Mouse (Mus musculus): Measurements from ENCODE around the gene Cdk4. TPM values are rescaled to one million over a fixed set of nuclear protein-coding genes. Genes with fewer than 3 reads are reported as not detected.

Cdk4 gene
- polyA plus RNA-seq, 1 experiment from 2014 or later: 2,945 TPM

DNA sequence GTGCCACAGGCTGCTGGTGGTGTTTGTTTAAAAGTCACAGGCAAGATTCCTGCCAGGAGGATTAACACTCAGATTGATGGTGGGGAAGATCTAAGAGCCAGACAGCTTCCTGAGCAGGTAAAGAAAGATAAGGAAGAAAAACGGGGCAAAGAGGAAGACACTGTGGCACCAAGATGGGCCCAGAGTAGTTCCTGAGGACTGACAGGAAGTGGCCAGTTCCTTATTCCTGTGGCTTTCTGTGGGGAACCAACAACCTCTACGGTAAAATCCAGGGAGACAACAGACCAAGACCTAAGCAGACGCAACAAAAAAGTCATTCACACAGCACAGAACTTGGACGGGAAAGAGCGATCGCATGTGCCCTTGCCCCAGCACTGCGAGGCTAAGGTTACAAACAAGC, 40.3 kb downstream of the Cdk4 start:
- H3K9me3 ChIP-seq (ENCODE audit: control insufficient read depth, low read length): no peaks in the 10 kb centered on the region
- 82% methylated on average over 7 of the region's 7 CpGs for WGBS
- ATAC-seq (replicated peaks; ENCODE audit: low FRiP score) (no peak), DNase-seq (ENCODE audit: low spot score) (no peak)
- no peak overlapping the region for H3K9ac ChIP-seq (ENCODE audit: low read length)
- no peaks in the 10 kb centered on the region; the same call in 1 of the 2 replicates for H3K36me3 ChIP-seq (ENCODE audit: control insufficient read depth, insufficient read depth, low read length)
- H3K27me3 ChIP-seq (ENCODE audit: control insufficient read depth, insufficient read depth, low read length): no peaks in the 10 kb centered on the region
- H3K4me2 ChIP-seq (ENCODE audit: low read depth, low read length, severe bottlenecking): no peak overlapping the region
- H3K27ac ChIP-seq (ENCODE audit: low read depth, low read length): no peak overlapping the region
- H3K4me3 ChIP-seq (ENCODE audit: low read depth, low read length): no peak overlapping the region
- no peaks in the 10 kb centered on the region for H3K4me1 ChIP-seq (replicated peaks; ENCODE audit: control insufficient read depth, insufficient read depth, low read length)

DNA sequence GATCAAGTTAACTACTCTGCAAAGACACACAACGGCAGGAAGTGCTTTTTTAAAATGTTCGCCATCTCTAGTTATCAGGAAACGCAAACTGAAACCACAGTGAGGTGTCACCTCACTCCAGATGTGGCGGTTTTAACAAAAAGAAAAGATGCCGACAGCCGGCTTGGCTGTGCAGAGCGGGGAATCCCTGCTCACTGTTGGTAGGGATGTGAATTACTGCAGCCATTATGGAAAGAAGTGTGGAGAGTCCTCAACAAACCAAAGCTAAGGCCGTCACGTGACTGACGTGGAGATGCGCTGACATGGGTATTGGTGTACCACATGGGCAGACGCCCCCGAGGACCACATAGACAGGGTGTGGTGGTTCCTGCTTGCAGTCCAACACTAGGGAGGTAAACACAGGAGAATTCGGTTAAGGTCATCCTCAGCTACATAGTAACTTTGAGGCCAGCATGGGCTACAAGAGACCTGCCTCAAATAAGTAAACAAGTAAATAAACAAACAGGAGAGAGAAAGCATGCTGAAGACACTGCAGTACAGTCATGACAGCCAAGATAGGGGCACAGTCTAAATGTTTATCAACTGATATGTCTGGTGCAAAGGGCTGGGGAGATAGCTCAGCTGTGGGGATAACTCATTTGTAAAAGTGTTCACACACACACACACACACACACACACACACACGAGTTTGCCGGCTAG, 44.4 kb downstream of the Cdk4 start:
- no peak overlapping the region for H3K9ac ChIP-seq (ENCODE audit: low read length)
- ATAC-seq (replicated peaks; ENCODE audit: low FRiP score) (no peak), DNase-seq (ENCODE audit: low spot score) (no peak)
- H3K36me3 ChIP-seq (ENCODE audit: control insufficient read depth, insufficient read depth, low read length): no peaks in the 10 kb centered on the region; the same call in 1 of the 2 replicates
- no peaks in the 10 kb centered on the region for H3K9me3 ChIP-seq (ENCODE audit: control insufficient read depth, low read length)
- H3K4me3 ChIP-seq (ENCODE audit: low read depth, low read length): no peak overlapping the region
- H3K27me3 ChIP-seq (ENCODE audit: control insufficient read depth, insufficient read depth, low read length): no peaks in the 10 kb centered on the region
- 93% methylated on average over 16 of the region's 16 CpGs for WGBS
- no peak overlapping the region for H3K27ac ChIP-seq (ENCODE audit: low read depth, low read length)
- H3K4me2 ChIP-seq (ENCODE audit: low read depth, low read length, severe bottlenecking): no peak overlapping the region
- no peaks in the 10 kb centered on the region for H3K4me1 ChIP-seq (replicated peaks; ENCODE audit: control insufficient read depth, insufficient read depth, low read length)

DNA sequence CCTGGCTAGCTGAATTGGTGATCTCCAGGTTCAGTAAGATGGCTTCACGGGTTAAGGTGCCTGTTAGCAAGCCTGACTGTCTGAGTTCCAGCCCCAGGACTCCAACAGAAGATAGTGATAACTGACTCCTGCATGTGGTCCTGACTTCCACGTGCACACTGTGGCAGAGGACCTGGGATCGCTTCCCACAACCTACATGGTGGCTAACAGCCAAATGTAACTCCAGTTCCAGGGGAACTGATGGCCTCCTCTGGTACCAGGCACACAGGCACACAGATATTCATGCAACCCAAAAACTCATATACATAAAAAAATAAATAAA, 44.9 kb downstream of the Cdk4 start:
- no peaks in the 10 kb centered on the region; the same call in 1 of the 2 replicates for H3K36me3 ChIP-seq (ENCODE audit: control insufficient read depth, insufficient read depth, low read length)
- no peak overlapping the region for H3K4me2 ChIP-seq (ENCODE audit: low read depth, low read length, severe bottlenecking)
- DNase-seq (ENCODE audit: low spot score) (no peak), ATAC-seq (replicated peaks; ENCODE audit: low FRiP score) (no peak)
- H3K27me3 ChIP-seq (ENCODE audit: control insufficient read depth, insufficient read depth, low read length): no peaks in the 10 kb centered on the region
- H3K4me3 ChIP-seq (ENCODE audit: low read depth, low read length): no peak overlapping the region
- H3K9me3 ChIP-seq (ENCODE audit: control insufficient read depth, low read length): no peaks in the 10 kb centered on the region
- no peak overlapping the region for H3K27ac ChIP-seq (ENCODE audit: low read depth, low read length)
- H3K9ac ChIP-seq (ENCODE audit: low read length): no peak overlapping the region
- H3K4me1 ChIP-seq (replicated peaks; ENCODE audit: control insufficient read depth, insufficient read depth, low read length): no peaks in the 10 kb centered on the region
- 74% methylated on average over 3 of the region's 3 CpGs for WGBS

DNA sequence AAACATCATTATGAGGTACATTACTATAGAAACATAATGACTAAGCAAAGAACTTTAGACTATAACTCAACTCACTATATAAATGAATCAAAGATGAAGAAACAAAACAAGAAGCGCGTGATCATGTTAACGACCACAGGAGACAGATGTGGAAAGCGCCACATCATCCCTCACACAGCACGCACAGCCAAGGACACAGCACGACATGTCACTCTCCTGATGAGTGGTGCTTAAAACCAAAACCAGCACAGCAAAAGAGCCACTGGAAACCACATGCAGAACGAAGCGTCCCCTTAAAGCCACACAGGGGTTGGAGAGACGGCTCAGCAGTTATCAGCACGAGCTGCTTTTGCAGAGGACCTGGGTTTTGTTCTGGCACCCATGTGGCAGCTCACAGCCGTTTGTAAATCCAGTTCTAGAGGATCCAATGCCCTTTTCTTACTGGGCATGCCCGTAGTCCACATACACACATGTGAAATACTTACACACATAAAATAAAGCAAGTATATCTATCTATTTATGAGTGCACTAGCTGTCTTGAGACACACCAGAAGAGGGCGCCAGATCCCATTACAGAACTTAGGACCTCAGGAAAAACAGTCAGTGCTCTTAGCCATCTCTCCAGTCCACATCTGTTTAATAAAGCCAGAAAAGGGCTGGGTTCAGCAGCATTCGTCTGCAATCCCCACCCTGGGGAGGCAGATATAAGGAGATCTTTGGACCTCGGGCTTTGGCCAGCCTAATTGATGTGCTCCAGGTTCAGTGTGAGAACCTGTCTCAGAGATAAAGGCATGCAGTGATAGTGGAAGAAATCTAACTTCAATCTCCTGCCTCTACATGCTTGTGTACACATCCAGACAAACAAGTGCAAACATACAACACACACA, 47.9 kb downstream of the Cdk4 start:
- no peak overlapping the region for H3K4me2 ChIP-seq (ENCODE audit: low read depth, low read length, severe bottlenecking)
- H3K9me3 ChIP-seq (ENCODE audit: control insufficient read depth, low read length): no peaks in the 10 kb centered on the region
- H3K27ac ChIP-seq (ENCODE audit: low read depth, low read length): no peak overlapping the region
- no peak overlapping the region for H3K4me3 ChIP-seq (ENCODE audit: low read depth, low read length)
- ATAC-seq (replicated peaks; ENCODE audit: low FRiP score): no peak
- no peaks in the 10 kb centered on the region for H3K27me3 ChIP-seq (ENCODE audit: control insufficient read depth, insufficient read depth, low read length)
- no peak overlapping the region for H3K9ac ChIP-seq (ENCODE audit: low read length)
- 90% methylated on average over 15 of the region's 15 CpGs for WGBS
- no peaks in the 10 kb centered on the region for H3K36me3 ChIP-seq (ENCODE audit: control insufficient read depth, insufficient read depth, low read length)
- H3K4me1 ChIP-seq (replicated peaks; ENCODE audit: control insufficient read depth, insufficient read depth, low read length): no peaks in the 10 kb centered on the region
- no peak for DNase-seq (ENCODE audit: low spot score)

DNA sequence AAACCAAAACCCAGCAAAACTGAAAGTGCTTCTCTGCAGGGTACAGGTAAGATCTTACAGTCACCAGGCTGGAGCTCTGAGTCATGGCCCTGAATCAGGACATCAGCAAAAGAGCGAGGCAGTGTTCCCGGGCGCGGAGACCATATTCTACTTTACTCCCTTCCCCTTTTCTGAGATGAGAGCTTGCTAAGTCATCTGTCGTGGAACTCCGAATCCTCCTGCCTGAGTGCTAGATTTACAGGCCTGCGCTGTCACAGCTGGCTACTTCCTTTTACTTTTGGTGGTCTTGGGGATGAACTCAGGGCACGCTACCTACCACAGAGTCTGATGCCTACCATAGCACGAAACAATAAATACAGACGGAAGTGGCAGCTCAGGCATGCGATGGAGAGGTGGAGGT, 51.1 kb downstream of the Cdk4 start:
- 94% methylated on average over 11 of the region's 11 CpGs for WGBS
- ATAC-seq (replicated peaks; ENCODE audit: low FRiP score): no peak
- H3K36me3 ChIP-seq (ENCODE audit: control insufficient read depth, insufficient read depth, low read length): peaks cover 3% of the 10 kb centered on the region; the same call in 1 of the 2 replicates

DNA sequence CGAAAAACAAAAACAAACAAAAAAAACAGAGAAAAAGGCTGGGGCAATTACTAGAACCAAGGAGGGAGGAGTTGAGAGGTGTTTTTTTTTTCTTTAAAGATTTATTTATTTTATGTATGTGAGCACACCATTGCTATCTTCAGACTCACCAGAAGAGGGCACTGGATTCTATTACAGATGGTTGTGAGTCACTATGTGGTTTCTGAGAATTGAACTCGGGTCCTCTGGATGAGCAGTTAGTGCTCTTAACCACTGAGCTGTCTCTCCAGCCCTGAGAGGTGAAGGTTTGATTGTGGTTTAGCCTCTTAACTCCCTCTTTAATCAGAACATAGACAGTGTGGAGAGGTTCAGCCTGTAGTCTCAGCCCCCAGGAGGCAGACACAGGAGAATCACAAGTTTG, 51.7 kb downstream of the Cdk4 start:
- WGBS: 81% methylated on average over 2 of the region's 2 CpGs
- Histone ChIP-seq H3K27ac (ENCODE audit: low read depth, low read length) (no peak overlapping the region), H3K9me3 (ENCODE audit: control insufficient read depth, low read length) (no peaks in the 10 kb centered on the region), H3K36me3 (ENCODE audit: control insufficient read depth, insufficient read depth, low read length) (peaks cover 3% of the 10 kb centered on the region; the same call in 1 of the 2 replicates), H3K9ac (ENCODE audit: low read length) (no peak overlapping the region), H3K27me3 (ENCODE audit: control insufficient read depth, insufficient read depth, low read length) (no peaks in the 10 kb centered on the region), H3K4me3 (ENCODE audit: low read depth, low read length) (no peak overlapping the region), H3K4me2 (ENCODE audit: low read depth, low read length, severe bottlenecking) (no peak overlapping the region), H3K4me1 (replicated peaks; ENCODE audit: control insufficient read depth, insufficient read depth, low read length) (peaks cover 3% of the 10 kb centered on the region; the same call in 1 of the 2 replicates)
- ATAC-seq (replicated peaks; ENCODE audit: low FRiP score) (no peak), DNase-seq (ENCODE audit: low spot score) (no peak)

More for the DNA sequence above, 51.1 kb downstream of the Cdk4 start:
- no peak overlapping the region for H3K4me2 ChIP-seq (ENCODE audit: low read depth, low read length, severe bottlenecking)
- no peaks in the 10 kb centered on the region for H3K9me3 ChIP-seq (ENCODE audit: control insufficient read depth, low read length)
- no peaks in the 10 kb centered on the region for H3K4me1 ChIP-seq (replicated peaks; ENCODE audit: control insufficient read depth, insufficient read depth, low read length)
- DNase-seq (ENCODE audit: low spot score): no peak
- no peak overlapping the region for H3K27ac ChIP-seq (ENCODE audit: low read depth, low read length)
- no peaks in the 10 kb centered on the region for H3K27me3 ChIP-seq (ENCODE audit: control insufficient read depth, insufficient read depth, low read length)
- H3K4me3 ChIP-seq (ENCODE audit: low read depth, low read length): no peak overlapping the region
- H3K9ac ChIP-seq (ENCODE audit: low read length): no peak overlapping the region

Other genes with a start within 250 kb of the Cdk4 start
- gene Atp23, start 162.2 kb upstream of the Cdk4 start, polyA plus RNA-seq (2014; fragmentation: Nextera tagmentation; extraction: Ambion mirVana): 15.5 and 23.2 TPM in 2 replicates
- gene Ctdsp2, start 84.8 kb upstream of the Cdk4 start, polyA plus RNA-seq (2014; fragmentation: Nextera tagmentation; extraction: Ambion mirVana): 58.8 and 63.2 TPM in 2 replicates
- 0.08 and 0.32 TPM in 2 replicates for gene Avil, start 62.8 kb upstream of the Cdk4 start, polyA plus RNA-seq (2014; fragmentation: Nextera tagmentation; extraction: Ambion mirVana)
- gene Tsfm, start 32.7 kb upstream of the Cdk4 start, polyA plus RNA-seq (2014; fragmentation: Nextera tagmentation; extraction: Ambion mirVana): 91.2 and 93.8 TPM in 2 replicates
- gene Mettl1, start 22.1 kb upstream of the Cdk4 start, polyA plus RNA-seq (2014; fragmentation: Nextera tagmentation; extraction: Ambion mirVana): 42.5 and 44.0 TPM in 2 replicates
- 0.11 TPM in 1 of 2 replicates, not detected in the other for gene Eef1akmt3, start 22.0 kb upstream of the Cdk4 start, polyA plus RNA-seq (2014; fragmentation: Nextera tagmentation; extraction: Ambion mirVana)
- gene Cyp27b1, start 15.3 kb upstream of the Cdk4 start, polyA plus RNA-seq (2014; fragmentation: Nextera tagmentation; extraction: Ambion mirVana): 0.23 TPM in 1 of 2 replicates, not detected in the other
- gene March9, start 3.4 kb upstream of the Cdk4 start, polyA plus RNA-seq (2014; fragmentation: Nextera tagmentation; extraction: Ambion mirVana): 2.7 and 3.7 TPM in 2 replicates
- 144 and 159 TPM in 2 replicates for gene Tspan31, start 6.7 kb downstream of the Cdk4 start, polyA plus RNA-seq (2014; fragmentation: Nextera tagmentation; extraction: Ambion mirVana)
- gene Agap2, start 11.8 kb downstream of the Cdk4 start, polyA plus RNA-seq (2014; fragmentation: Nextera tagmentation; extraction: Ambion mirVana): 0.47 and 0.64 TPM in 2 replicates
- gene Os9, start 57.6 kb downstream of the Cdk4 start, polyA plus RNA-seq (2014; fragmentation: Nextera tagmentation; extraction: Ambion mirVana): 51.1 and 57.9 TPM in 2 replicates
- gene B4galnt1, start 101.7 kb downstream of the Cdk4 start, polyA plus RNA-seq (2014; fragmentation: Nextera tagmentation; extraction: Ambion mirVana): 7.8 and 8.4 TPM in 2 replicates
- gene Slc26a10, start 117.1 kb downstream of the Cdk4 start, polyA plus RNA-seq (2014; fragmentation: Nextera tagmentation; extraction: Ambion mirVana): 0.93 and 1.1 TPM in 2 replicates
- gene Arhgef25, start 126.5 kb downstream of the Cdk4 start, polyA plus RNA-seq (2014; fragmentation: Nextera tagmentation; extraction: Ambion mirVana): 31.6 and 33.5 TPM in 2 replicates
- gene Dtx3, start 132.2 kb downstream of the Cdk4 start, polyA plus RNA-seq (2014; fragmentation: Nextera tagmentation; extraction: Ambion mirVana): 157 and 170 TPM in 2 replicates
- 16.4 and 17.2 TPM in 2 replicates for gene Pip4k2c, start 148.1 kb downstream of the Cdk4 start, polyA plus RNA-seq (2014; fragmentation: Nextera tagmentation; extraction: Ambion mirVana)
- gene Kif5a, start 199.8 kb downstream of the Cdk4 start, polyA plus RNA-seq (2014; fragmentation: Nextera tagmentation; extraction: Ambion mirVana): 21.7 and 23.6 TPM in 2 replicates
- gene Dctn2, start 202.8 kb downstream of the Cdk4 start, polyA plus RNA-seq (2014; fragmentation: Nextera tagmentation; extraction: Ambion mirVana): 202 and 207 TPM in 2 replicates
- 22.6 and 24.0 TPM in 2 replicates for gene Mbd6, start 225.5 kb downstream of the Cdk4 start, polyA plus RNA-seq (2014; fragmentation: Nextera tagmentation; extraction: Ambion mirVana)
- gene Mars, start 248.3 kb downstream of the Cdk4 start, polyA plus RNA-seq (2014; fragmentation: Nextera tagmentation; extraction: Ambion mirVana): 191 and 195 TPM in 2 replicates